In the genomic region with DNA sequence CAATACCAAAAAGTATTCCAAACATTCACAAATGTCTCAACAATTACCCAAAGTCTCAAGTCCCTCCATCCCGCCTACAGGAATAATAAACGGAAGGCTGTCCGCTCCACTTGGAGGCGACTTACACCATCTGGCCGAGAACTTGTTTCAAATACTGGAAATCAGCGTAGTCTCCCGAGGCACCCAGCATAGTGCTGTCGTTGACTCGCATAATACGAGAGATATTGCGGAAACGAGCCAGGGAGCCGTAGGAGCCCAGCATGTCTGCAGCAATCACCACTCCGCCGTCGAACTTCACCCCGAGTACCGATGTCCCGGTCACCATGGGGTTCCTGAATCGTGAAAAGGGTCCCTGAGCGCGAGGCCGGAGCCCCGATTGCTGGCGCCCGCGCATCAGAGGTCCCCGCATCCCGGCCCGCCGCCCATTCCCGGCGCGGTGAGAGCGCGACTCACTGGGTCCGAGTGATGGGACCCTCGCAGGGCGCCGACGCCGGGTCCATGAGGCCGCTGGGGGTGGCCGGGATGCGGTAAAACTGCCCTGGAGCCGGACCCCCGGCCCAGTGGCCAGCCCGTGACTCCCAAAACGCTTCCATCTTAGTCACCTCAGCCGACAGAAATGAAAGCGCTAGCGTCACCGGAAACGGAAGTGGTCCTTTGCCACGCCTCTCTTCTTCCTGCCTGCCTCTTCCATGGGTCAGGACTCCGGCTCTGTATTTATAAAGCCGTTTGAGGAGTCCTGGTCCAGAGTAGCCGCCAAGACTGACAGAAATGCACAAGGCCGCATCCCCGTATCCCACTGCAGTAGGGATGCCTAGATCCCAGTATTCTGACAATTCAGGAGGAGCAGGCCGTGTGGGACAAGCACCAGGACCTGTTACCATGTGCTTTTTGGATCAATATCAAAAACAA, we compare ENCODE assay signal across 7 mouse cellular contexts. TPM values are rescaled to one million over a fixed set of nuclear protein-coding genes. Genes with fewer than 3 reads are reported as not detected.
DNase-seq lines count a peak whose midpoint lies in the region; ATAC-seq and TF ChIP-seq lines count a peak whose summit lies in the region.

A gene (minus strand): TSS at position 646 of the 909 bp plus-strand sequence.

- peaks cover 5% of the 10 kb centered on the region; the same call in 1 of the 2 replicates for H3K4me1 ChIP-seq in intestine, postnatal 0 days (replicated peaks; ENCODE audit: control insufficient read depth, insufficient read depth, low read length)
- peaks cover 18% of the 10 kb centered on the region for H3K4me1 ChIP-seq in midbrain, embryonic 12.5 days
- peaks cover 6% of the 10 kb centered on the region; the same call in 1 of the 2 replicates for H3K4me1 ChIP-seq in small intestine, adult 2 months (ENCODE audit: control insufficient read depth, insufficient read depth, insufficient read length, low read length)

- ATAC-seq in intestine, postnatal 0 days: peak; percentile 82
- peak; percentile 88 for ATAC-seq in midbrain, embryonic 12.5 days (ENCODE audit: low FRiP score, low read depth)

- WGBS in intestine, postnatal 0 days: under 1% methylated on average over 61 of the region's 61 CpGs
- WGBS in midbrain, embryonic 12.5 days: 1% methylated on average over 60 of the region's 61 CpGs
- WGBS in small intestine, adult 2 months: 1% methylated on average over 61 of the region's 61 CpGs

- H3K27me3 ChIP-seq in intestine, postnatal 0 days (replicated peaks; ENCODE audit: control insufficient read depth, insufficient read depth, low read length): no peaks in the 10 kb centered on the region
- 0 out of 2 replicates have a peak, but pooled peaks cover 8% of the 10 kb centered on the region for H3K27me3 ChIP-seq in midbrain, embryonic 12.5 days
- H3K27me3 ChIP-seq in small intestine, adult 2 months (ENCODE audit: control insufficient read depth, insufficient read depth, low read length): no peaks in the 10 kb centered on the region

- no peak for TF ChIP-seq CTCF in intestine, postnatal 0 days (IDR thresholded peaks at IDR 0.05; ENCODE audit: low read depth)
- TF ChIP-seq CTCF in small intestine, adult 2 months (IDR thresholded peaks at IDR 0.05; ENCODE audit: extremely low read depth, insufficient read length, insufficient replicate concordance, low read depth, low read length): no peak

- H3K9me3 ChIP-seq in intestine, postnatal 0 days (ENCODE audit: control insufficient read depth): no peaks in the 10 kb centered on the region
- H3K9me3 ChIP-seq in midbrain, embryonic 12.5 days: no peaks in the 10 kb centered on the region

- peak within 1 kb of the TSS; percentile 93 for H3K9ac ChIP-seq in intestine, postnatal 0 days (ENCODE audit: low read depth, low read length)
- H3K9ac ChIP-seq in midbrain, embryonic 12.5 days (replicated peaks): peak within 1 kb of the TSS; percentile 81

- intact Hi-C loops in left cerebral cortex, postnatal 4 days (cut with DNase I): loop anchor here (5.0 kb wide), 1 partner anchor 111 kb away; no protein-coding TSS in a partner anchor

- H3K27ac ChIP-seq in intestine, postnatal 0 days (ENCODE audit: low read depth, low read length): peak within 1 kb of the TSS; percentile 75
- peak within 1 kb of the TSS; percentile 79 for H3K27ac ChIP-seq in midbrain, embryonic 12.5 days (replicated peaks)
- peak within 1 kb of the TSS; percentile 48 for H3K27ac ChIP-seq in small intestine, adult 2 months (ENCODE audit: insufficient read depth, low read depth, low read length)

- DNase-seq in adrenal gland, postnatal 10 days: peak; percentile 89
- peak; percentile 83 for DNase-seq in embryo, embryonic 9.5 days (ENCODE audit: extremely low spot score)
- DNase-seq in gonadal fat pad, adult 2 months (ENCODE audit: low read depth): peak; percentile 62
- DNase-seq in left cerebral cortex, postnatal 4 days: peak; percentile 80

- H3K36me3 ChIP-seq in intestine, postnatal 0 days (ENCODE audit: control insufficient read depth, insufficient read depth): peaks cover 32% of the 10 kb centered on the region
- peaks cover 38% of the 10 kb centered on the region for H3K36me3 ChIP-seq in midbrain, embryonic 12.5 days
- H3K36me3 ChIP-seq in small intestine, adult 2 months (ENCODE audit: control insufficient read depth, insufficient read depth, low read length): peaks cover 30% of the 10 kb centered on the region

- peak within 1 kb of the TSS; percentile 83 for H3K4me2 ChIP-seq in intestine, postnatal 0 days (replicated peaks; ENCODE audit: low read depth)
- peak within 1 kb of the TSS; percentile 87 for H3K4me2 ChIP-seq in midbrain, embryonic 12.5 days (replicated peaks)

- TF ChIP-seq POLR2A in small intestine, adult 2 months (IDR thresholded peaks at IDR 0.05; ENCODE audit: low read depth, low read length): peak; percentile 46; the same call in 1 of the 2 replicates

- H3K4me3 ChIP-seq in intestine, postnatal 0 days (ENCODE audit: low read depth, low read length): peak within 1 kb of the TSS; percentile 99
- H3K4me3 ChIP-seq in midbrain, embryonic 12.5 days: peak within 1 kb of the TSS; percentile 68
- peak within 1 kb of the TSS; percentile 91 for H3K4me3 ChIP-seq in small intestine, adult 2 months (ENCODE audit: low read depth, low read length)

RNA-seq across cellular contexts. Expression of the gene that starts here (rescaled TPM):
- total RNA-seq in adrenal gland, postnatal 10 days (2021): 100 to 1,000 TPM; 283 to 296 TPM
- polyA plus RNA-seq in gonadal fat pad, adult 2 months (2012; rRNA removed): 284 and 285 TPM in 2 replicates
- polyA plus RNA-seq in intestine, postnatal 0 days (2015; fragmentation: Nextera tagmentation; extraction: Ambion mirVana): 308 and 311 TPM in 2 replicates
- total RNA-seq in left cerebral cortex, postnatal 4 days (2021): 100 to 1,000 TPM; 320 to 322 TPM
- 307 TPM in 2 replicates for polyA plus RNA-seq in midbrain, embryonic 12.5 days (2016; fragmentation: Nextera tagmentation; extraction: Ambion mirVana)
- polyA plus RNA-seq in small intestine, adult 2 months (2012; rRNA removed): 98.8 and 173 TPM in 2 replicates

Comparison
In these comparisons a context has a peak if more than half of its experiments do, and no peak if none do; other contexts are left out.
1. Peak in every context shown above with its lines: DNase-seq, ATAC-seq, H3K4me3 ChIP-seq and H3K27ac ChIP-seq.